Mouse (Mus musculus): ENCODE results near the gene Sf3b2. TPM values are rescaled to one million over a fixed set of nuclear protein-coding genes. Genes with fewer than 3 reads are reported as not detected.

Sf3b2 gene
- total and polyA plus RNA-seq, 3 experiments, result 180 to 331 (median 259) TPM

GRCm38 (mm10) chr19:5272326-5272795, 22.9 kb downstream of the Sf3b2 start:
- peak; percentile 35 for DNase-seq (ENCODE audit: low read depth, low spot score)
- Histone ChIP-seq H3K4me3 (ENCODE audit: control insufficient read depth in 1 of 2, insufficient read depth in 1 of 2, low read depth in 2 of 2, low read length in 2 of 2) (peak overlapping the region; percentile 69 to 75), H3K9ac (ENCODE audit: control insufficient read depth, low read depth, low read length, poor library complexity, severe bottlenecking) (peak overlapping the region; percentile 96), H3K27ac (ENCODE audit: control insufficient read depth, low read depth, low read length) (peak overlapping the region; percentile 86), H3K4me1 (ENCODE audit: control insufficient read depth in 1 of 2, insufficient read depth in 2 of 2, low read length in 2 of 2) (peaks cover 16 to 28% of the 10 kb centered on the region in 2 experiments), H3K79me2 (ENCODE audit: control insufficient read depth, insufficient read depth, low read length, poor library complexity) (peaks cover 13% of the 10 kb centered on the region), H3K27me3 (ENCODE audit: control insufficient read depth in 1 of 2, insufficient read depth in 2 of 2, low read length in 2 of 2) (no peaks in the 10 kb centered on the region), H3K9me3 (replicated peaks; ENCODE audit: insufficient read depth, low read length) (no peaks in the 10 kb centered on the region), H3K36me3 (ENCODE audit: control insufficient read depth in 1 of 2, insufficient read depth in 2 of 2, low read length in 2 of 2) (peaks cover 11 to 35% of the 10 kb centered on the region in 2 experiments)
- TF ChIP-seq HCFC1 (IDR thresholded peaks at IDR 0.05; ENCODE audit: low read depth, low read length) (no peak), ZKSCAN1 (IDR thresholded peaks at IDR 0.05; ENCODE audit: low read depth, low read length) (no peak), CHD1 (IDR thresholded peaks at IDR 0.05; ENCODE audit: low read depth, low read length) (0 out of 2 replicates have a peak, but pooled peaks have one; percentile 68), RCOR1 (IDR thresholded peaks at IDR 0.05; ENCODE audit: low read depth, low read length) (no peak), UBTF (IDR thresholded peaks at IDR 0.05; ENCODE audit: borderline replicate concordance, insufficient read depth, low read depth, low read length) (no peak), SIN3A (IDR thresholded peaks at IDR 0.05; ENCODE audit: low read length) (no peak), TCF12 (IDR thresholded peaks at IDR 0.05; ENCODE audit: low read depth, low read length) (no peak), USF1 (IDR thresholded peaks at IDR 0.05; ENCODE audit: low read depth, low read length) (no peak), ETS1 (IDR thresholded peaks at IDR 0.05; ENCODE audit: low read depth, low read length) (no peak), MAFK (IDR thresholded peaks at IDR 0.05; ENCODE audit: borderline replicate concordance, low read depth, low read length) (no peak), ELF1 (IDR thresholded peaks at IDR 0.05; ENCODE audit: low read depth, low read length) (no peak), RAD21 (IDR thresholded peaks at IDR 0.05; ENCODE audit: low read depth, low read length) (no peak), SMC3 (IDR thresholded peaks at IDR 0.05; ENCODE audit: low read depth, low read length) (peak; percentile 5; the same call in 1 of the 2 replicates)

GRCm38 (mm10) chr19:5271430-5271829, 23.8 kb downstream of the Sf3b2 start:
- peak overlapping the region in 1 of 2 experiments; percentile 75; a peak in 1 of 4 replicates for H3K4me3 ChIP-seq (ENCODE audit: control insufficient read depth in 1 of 2, insufficient read depth in 1 of 2, low read depth in 2 of 2, low read length in 2 of 2)
- peaks cover 11 to 41% of the 10 kb centered on the region in 2 experiments for H3K36me3 ChIP-seq (ENCODE audit: control insufficient read depth in 1 of 2, insufficient read depth in 2 of 2, low read length in 2 of 2)
- H3K9me3 ChIP-seq (replicated peaks; ENCODE audit: insufficient read depth, low read length), result no peaks in the 10 kb centered on the region
- 0 out of 2 replicates have a peak overlapping the region, but pooled peaks have one; percentile 6 for H3K27ac ChIP-seq (ENCODE audit: control insufficient read depth, low read depth, low read length)
- no peak for DNase-seq (ENCODE audit: low read depth, low spot score)
- no peaks in the 10 kb centered on the region for H3K27me3 ChIP-seq (ENCODE audit: control insufficient read depth in 1 of 2, insufficient read depth in 2 of 2, low read length in 2 of 2)
- TF ChIP-seq ZMIZ1 (IDR thresholded peaks at IDR 0.05; ENCODE audit: low read depth, low read length) (no peak), NELFE (IDR thresholded peaks at IDR 0.05; ENCODE audit: low read depth, low read length) (no peak), SMC3 (IDR thresholded peaks at IDR 0.05; ENCODE audit: low read depth, low read length) (no peak), BHLHE40 (IDR thresholded peaks at IDR 0.05; ENCODE audit: borderline replicate concordance, low read depth, low read length) (no peak), ZKSCAN1 (IDR thresholded peaks at IDR 0.05; ENCODE audit: low read depth, low read length) (no peak), E2F4 (IDR thresholded peaks at IDR 0.05; ENCODE audit: borderline replicate concordance, low read depth, low read length) (no peak), KAT2A (conservative IDR thresholded peaks at IDR 0.05; ENCODE audit: low read depth, low read length) (no peak), MXI1 (IDR thresholded peaks at IDR 0.05; ENCODE audit: low read depth, low read length) (no peak), GABPA (IDR thresholded peaks at IDR 0.05; ENCODE audit: low read depth, low read length) (no peak), MYB (IDR thresholded peaks at IDR 0.05; ENCODE audit: low read depth, low read length) (no peak), UBTF (IDR thresholded peaks at IDR 0.05; ENCODE audit: borderline replicate concordance, insufficient read depth, low read depth, low read length) (no peak), TAL1 (IDR thresholded peaks at IDR 0.05; ENCODE audit: low read length) (no peak), CHD2 (IDR thresholded peaks at IDR 0.05; ENCODE audit: low read length) (no peak)
- H3K4me1 ChIP-seq (ENCODE audit: control insufficient read depth in 1 of 2, insufficient read depth in 2 of 2, low read length in 2 of 2), result peaks cover 20 to 32% of the 10 kb centered on the region in 2 experiments
- H3K79me2 ChIP-seq (ENCODE audit: control insufficient read depth, insufficient read depth, low read length, poor library complexity), result peaks cover 13% of the 10 kb centered on the region
- no peak overlapping the region for H3K9ac ChIP-seq (ENCODE audit: control insufficient read depth, low read depth, low read length, poor library complexity, severe bottlenecking)
